Mouse (Mus musculus) forelimb bud, embryonic 11.5 days (tissue): ENCODE results near the gene Slc2a9.
"Not testable (repeated sequence)": the region's sequence is repeated elsewhere in the genome, so short reads cannot be mapped to it uniquely, and the experiment has no call there.

Experiments used
- DNase-seq: peaks from one replicate; pipeline ENCODE4 v3.0.0-alpha.2; 2012; ENCODE audit warnings: low read depth, low spot score

Slc2a9 gene

DNA sequence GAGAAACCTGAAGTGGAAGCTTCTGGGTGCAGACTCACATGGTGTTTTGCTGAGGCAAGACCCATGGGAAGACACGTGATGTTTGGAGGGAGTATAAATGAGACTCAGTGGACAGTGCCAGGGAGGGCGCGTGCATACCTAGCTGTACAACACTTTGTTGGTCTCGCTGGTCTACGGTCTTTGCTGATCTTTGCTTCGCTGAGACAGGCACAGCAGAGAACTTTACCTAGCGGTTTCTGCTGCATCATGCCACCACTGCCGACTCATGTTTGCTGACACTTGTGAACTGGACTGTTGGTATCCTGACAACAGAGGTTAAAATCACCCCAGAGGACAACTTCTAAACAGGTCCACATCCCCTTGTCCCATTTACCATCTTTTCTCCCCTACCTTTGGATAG, 2.9 kb downstream of the Slc2a9 start:
- no peak for DNase-seq

GRCm38 (mm10) chr5:38499316-38499811, 3.6 kb downstream of the Slc2a9 start:
- no peak for DNase-seq

DNA sequence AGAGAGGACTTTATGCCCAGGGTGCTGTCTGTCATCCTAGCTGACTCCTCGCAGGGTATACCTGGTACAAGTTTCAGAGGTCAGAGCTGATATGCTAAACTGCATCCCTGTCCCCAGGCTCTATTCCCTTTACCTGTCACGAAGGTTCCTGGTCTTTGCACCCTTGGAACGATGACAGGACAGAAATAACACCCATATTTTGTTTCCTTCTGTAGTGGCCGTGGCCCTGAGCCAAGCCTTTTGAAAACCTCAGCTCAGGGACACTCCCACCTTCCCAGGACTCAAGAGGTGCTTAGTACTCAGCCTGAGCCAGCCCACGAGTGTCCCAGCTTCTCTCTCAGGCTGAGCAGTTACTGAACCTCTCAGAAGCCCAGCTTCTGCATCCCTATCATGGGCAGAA, 4.5 kb downstream of the Slc2a9 start:
- no peak for DNase-seq

GRCm38 (mm10) chr5:38496491-38497057, 6.4 kb downstream of the Slc2a9 start:
- DNase-seq = no peak

DNA sequence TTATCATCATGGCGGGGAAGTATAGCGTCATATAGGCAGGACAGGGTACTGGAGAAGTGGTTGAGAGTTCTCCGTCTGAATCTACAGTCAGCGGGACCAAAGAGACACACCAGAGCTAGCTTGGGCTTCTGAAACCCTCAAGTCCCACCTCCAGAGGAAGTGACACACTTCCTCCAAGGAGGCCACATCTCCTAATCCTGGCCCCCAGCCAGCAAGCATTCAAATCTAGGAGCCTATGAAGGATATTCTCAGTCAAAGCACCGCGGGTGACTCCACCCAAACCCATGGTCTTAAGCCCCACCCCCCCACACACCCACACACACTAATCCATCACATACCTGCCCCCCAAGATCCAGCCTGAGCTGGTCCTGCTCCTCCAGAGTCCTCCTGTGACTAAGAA, 9.1 kb downstream of the Slc2a9 start:
- no peak for DNase-seq

DNA sequence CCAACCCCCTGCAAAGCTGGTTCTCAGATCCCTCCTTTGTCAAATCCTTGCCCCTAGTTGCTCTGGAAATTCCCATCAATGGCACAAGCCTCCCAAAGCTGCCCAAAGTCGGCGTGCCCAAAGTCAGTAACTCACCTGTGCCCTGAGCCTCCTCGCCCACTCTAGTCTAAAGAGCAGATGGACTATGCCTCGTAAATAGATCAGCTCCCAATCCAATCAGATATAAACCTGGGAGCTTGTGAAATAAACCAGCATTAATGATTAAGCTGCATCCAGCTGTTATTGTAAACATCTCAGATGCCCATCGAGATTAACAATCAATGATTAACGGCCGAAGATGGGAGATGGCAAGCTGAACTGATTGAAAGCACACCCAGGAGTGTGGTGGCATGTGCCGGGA, 11.2 kb downstream of the Slc2a9 start:
- no peak for DNase-seq

DNA sequence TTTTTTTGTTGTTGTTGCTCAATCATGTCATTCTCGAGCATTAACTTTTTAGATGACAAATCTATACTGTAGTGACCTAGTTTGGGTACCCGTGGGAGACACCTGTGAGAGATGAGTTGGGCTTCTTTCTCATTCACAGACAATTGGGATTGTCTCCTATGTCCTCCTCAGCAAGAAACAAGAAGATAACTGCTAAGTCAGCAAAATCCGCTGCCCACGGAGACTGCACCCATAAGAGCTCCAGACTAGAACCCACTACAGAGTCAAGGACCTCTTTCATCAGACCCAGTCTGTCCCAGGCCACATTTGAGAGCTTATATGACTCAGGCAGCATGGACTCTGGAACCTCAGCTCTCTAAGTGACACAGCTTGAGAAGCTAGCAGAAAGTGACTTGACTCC, 13.2 kb downstream of the Slc2a9 start:
- no peak for DNase-seq

- DNase-seq = no peak
Observed at GRCm38 (mm10) chr5:38488673-38489615, 14.0 kb downstream of the Slc2a9 start.

DNA sequence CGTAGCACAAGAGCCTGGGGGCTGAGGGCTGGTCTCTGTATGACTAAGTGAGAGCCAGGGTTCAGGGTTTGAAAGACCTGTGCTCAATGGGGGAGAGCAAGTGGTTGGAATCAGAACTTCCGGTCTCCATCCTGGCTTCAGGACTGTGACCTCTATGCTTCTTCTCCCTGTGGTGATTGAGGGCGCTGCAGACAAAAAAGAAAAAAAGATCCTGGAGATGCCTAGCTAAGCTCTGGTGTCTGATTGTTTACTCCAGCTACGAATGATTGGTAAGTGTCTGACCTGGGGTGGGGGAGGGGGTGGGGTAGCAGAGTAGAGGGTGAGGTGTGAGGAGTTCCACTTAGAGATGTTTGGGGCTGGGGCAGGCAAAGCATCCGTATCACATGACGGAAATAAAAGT, 14.9 kb downstream of the Slc2a9 start:
- no peak for DNase-seq

DNA sequence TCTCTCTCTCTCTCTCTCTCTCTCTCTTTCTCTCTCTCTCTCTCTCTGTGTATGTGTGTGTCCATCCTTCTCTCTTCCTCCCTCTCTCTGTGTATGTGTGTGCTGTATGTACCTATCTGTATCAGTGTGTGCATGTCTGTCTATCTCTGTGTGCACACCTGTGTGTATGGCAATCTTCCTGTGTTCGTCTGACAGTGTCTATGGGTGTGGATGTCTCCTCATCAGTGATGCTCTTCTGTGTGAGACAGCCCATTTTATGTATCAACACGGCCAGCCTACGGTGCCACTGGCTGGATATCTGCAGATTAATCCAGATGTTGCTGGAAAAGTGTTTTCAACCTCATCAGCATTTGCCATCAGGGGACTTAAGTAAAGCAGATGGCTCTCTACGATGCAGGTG, 15.7 kb downstream of the Slc2a9 start:
- no peak for DNase-seq

DNA sequence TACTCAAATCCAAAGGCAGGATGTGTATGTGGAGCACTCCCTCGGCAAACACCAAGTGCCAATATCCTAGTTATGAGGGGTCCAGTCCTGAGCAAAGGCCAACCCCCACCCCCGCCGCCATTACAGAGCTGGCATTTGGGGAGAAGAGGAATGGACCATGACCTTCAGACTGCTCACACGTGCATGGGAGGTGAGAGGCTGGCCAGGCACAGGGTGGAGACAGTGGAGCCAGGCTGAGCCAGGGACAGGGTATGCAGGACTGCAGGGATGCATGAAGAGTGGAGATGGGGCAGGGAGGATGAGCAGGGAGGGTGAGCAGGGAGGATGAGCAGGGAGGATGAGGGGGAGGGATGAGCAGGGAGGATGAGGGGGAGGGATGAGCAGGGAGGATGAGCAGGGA, 17.0 kb downstream of the Slc2a9 start:
- DNase-seq = no peak

DNA sequence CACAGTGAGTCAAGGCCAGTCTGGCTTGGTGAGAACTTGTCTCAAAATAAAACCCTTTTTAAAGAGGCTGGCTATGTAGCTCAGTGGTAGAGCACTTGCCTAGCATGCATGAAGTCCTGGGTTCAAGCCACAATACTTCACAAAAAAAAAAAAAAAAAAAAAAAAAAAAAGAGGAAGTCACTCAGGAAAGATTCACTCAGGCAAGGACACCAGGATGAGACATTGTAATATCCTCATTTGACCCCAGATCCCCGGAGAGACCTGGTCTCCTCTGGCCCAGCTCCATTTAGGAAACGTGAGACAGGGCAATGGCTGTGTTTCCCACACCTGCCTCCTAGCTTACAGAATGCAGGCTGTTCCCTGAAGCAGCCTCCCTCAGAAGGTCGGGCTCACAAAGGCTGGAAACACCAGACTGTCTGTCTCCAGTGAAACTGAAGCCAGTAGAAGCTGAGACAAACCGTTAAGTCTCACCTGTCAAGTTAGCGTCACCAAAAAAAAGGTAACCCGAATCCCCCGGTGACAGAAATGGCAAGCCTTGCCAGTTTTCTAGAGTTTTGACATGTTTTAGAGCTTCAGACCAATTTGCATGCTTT, 19.3 kb downstream of the Slc2a9 start:
- no peak for DNase-seq

GRCm38 (mm10) chr5:38480822-38481707, 21.9 kb downstream of the Slc2a9 start:
- no peak for DNase-seq

- DNase-seq = no peak
Observed at GRCm38 (mm10) chr5:38479908-38480725, 22.8 kb downstream of the Slc2a9 start.

GRCm38 (mm10) chr5:38479545-38479907, 23.4 kb downstream of the Slc2a9 start:
- not testable (repeated sequence) for DNase-seq

- no peak for DNase-seq
Observed at GRCm38 (mm10) chr5:38479027-38479426, 23.9 kb downstream of the Slc2a9 start.

DNA sequence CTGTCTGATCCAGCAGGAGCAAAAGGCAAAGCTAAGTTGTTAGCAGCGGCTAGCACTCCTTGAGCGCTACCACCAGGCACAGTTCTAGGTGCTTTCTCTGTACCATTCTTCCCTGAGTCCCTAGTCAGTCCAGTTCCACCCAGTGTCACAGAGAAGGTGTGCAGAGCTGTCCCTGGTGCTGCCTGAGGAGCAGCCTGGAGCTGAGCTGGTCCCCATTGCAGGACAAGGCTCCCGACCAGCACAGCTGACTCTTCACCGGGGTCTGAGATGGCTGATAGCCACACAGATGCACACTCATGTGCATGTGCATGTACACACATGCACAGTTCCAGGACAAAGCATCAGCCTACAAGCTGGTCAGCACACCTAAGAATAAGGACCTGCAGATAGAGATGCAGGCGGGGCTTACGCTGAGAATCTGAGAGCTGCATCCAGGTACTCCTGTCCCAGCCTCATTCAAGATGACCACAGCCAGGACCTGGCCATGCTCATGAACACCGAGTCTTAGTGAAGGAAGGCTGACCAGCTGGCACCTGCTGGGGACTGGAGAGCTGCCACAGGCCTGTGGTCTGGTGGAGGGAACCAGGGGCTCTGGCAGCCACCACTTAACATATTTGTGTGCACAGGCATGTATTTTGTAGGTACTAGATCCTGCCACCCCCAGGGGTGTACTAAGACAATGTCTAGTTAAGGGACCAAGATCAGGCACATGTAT, 25.1 kb downstream of the Slc2a9 start:
- no peak for DNase-seq

- no peak for DNase-seq
Observed at GRCm38 (mm10) chr5:38476861-38477565, 25.9 kb downstream of the Slc2a9 start.

GRCm38 (mm10) chr5:38470881-38471280, 32.1 kb downstream of the Slc2a9 start:
- no peak for DNase-seq
